Mouse (Mus musculus) kidney, postnatal 0 days (tissue): Measurements from ENCODE around the gene Ano3. TPM values are rescaled to one million over a fixed set of nuclear protein-coding genes. Genes with fewer than 3 reads are reported as not detected.

Source experiments
- ATAC-seq: fragments of 200-750 bp; cut with Nextera tagmentation; replicated peaks from 2 replicates; pipeline ENCODE4 v1.8.0; 2017; ENCODE audit warnings: low read depth, moderate number of reproducible peaks, moderate TSS enrichment, moderate library complexity; ENCODE audit not compliant: low FRiP score
- DNase-seq: peaks from one replicate; pipeline ENCODE4 v3.0.0-alpha.2; 2016; ENCODE audit warnings: low spot score
- H3K27ac ChIP-seq: fragments of 300-500 bp; sonication (generic); 2 replicates; pipeline ENCODE4 v1.5.1; 2014; ENCODE audit warnings: mild to moderate bottlenecking
- H3K27me3 ChIP-seq: fragments of 300-500 bp; sonication (generic); 2 replicates; pipeline ENCODE4 v1.6.1; 2014; ENCODE audit warnings: low read length, mixed read lengths; ENCODE audit not compliant: insufficient read depth
- H3K36me3 ChIP-seq: fragments of 300-500 bp; sonication (generic); 2 replicates; pipeline ENCODE4 v1.6.1; 2014; ENCODE audit warnings: low read length, mixed read lengths; ENCODE audit not compliant: insufficient read depth
- H3K4me1 ChIP-seq: fragments of 300-500 bp; sonication (generic); replicated peaks from 2 replicates; pipeline ENCODE4 v1.6.1; 2014; ENCODE audit warnings: antibody characterized with exemption, low read length, mixed read lengths; ENCODE audit not compliant: insufficient read depth
- H3K4me2 ChIP-seq: fragments of 300-500 bp; sonication (generic); 2 replicates; pipeline ENCODE4 v1.6.1; 2014; ENCODE audit warnings: mild to moderate bottlenecking, low read length, moderate library complexity, mixed read lengths
- H3K4me3 ChIP-seq: fragments of 300-500 bp; sonication (generic); replicated peaks from 2 replicates; pipeline ENCODE4 v1.5.1; 2014; ENCODE audit warnings: low read depth, low read length
- H3K9ac ChIP-seq: fragments of 300-500 bp; sonication (generic); 2 replicates; pipeline ENCODE4 v1.6.1; 2014; ENCODE audit warnings: low read depth, low read length
- H3K9me3 ChIP-seq: fragments of 300-500 bp; sonication (generic); replicated peaks from 2 replicates; pipeline ENCODE4 v1.6.1; 2016; ENCODE audit warnings: low read length, inconsistent platforms, mixed read lengths
- CTCF ChIP-seq: IDR thresholded peaks from 2 replicates; pipeline ENCODE4 v1.5.1; 2016; ENCODE audit warnings: antibody characterized with exemption, low read depth, mild to moderate bottlenecking, moderate library complexity
- WGBS: fragments of 180-500 bp; shearing (Covaris S2); extraction: QIAGEN DNeasy Blood & Tissue Kit; methylation state at CpG from one replicate; pipeline ENCODE4 v1.1.7; 2014; 5-methylcytosine and 5-hydroxymethylcytosine counted together
- polyA plus RNA-seq: library from polyadenylated mRNA; unstranded; fragments of >200 nt; fragmentation: Nextera tagmentation; extraction: Ambion mirVana; gene quantifications from 2 replicates; pipeline ENCODE4 v1.2.1, GENCODE M21; 2015

The Ano3 gene
- polyA plus RNA-seq, 1 experiment from 2014 or later = 0.57 TPM

DNA sequence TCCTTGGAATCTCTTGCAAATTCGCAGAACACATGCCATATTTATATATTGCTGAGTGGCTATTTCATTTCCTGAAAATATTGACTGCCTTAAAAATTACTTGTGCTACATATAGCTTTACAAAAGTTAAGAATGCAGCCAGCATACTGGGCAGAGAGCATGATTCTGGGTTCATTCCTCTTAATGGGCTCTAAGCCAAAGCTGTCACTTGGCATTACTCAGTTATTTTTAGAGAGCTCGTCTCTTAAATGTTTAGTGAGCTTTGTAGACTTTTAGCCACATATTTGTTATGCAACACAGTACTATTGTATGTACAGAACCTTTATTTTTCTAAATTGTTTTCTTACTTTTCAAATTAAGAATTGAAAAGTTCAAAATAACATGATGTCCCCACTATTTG, 41.2 kb downstream of the Ano3 start:
- ATAC-seq (no peak), DNase-seq (no peak)
- no peaks in the 10 kb centered on the region for H3K9me3 ChIP-seq

DNA sequence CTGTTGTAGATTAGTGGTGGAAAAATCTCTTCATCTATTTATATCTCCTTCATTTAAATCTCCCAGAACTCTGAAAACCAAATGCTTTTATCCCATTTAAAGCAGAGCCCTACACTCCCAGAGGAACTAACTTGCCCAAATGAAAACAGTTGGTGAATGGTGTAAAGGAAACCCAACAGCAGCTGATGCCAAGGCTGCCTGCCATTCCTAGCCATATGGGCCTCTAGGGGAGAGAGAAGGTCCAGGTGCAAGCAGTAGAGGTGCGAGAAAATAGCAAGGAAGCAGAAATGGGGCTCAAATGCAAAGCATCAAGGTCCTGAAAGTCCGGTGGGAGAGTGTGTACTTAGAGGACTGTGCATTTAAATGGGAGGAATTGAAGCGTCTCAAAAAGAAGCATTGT, 44.2 kb downstream of the Ano3 start:
- ATAC-seq (no peak), DNase-seq (no peak)
- H3K9me3 ChIP-seq = no peaks in the 10 kb centered on the region
- no peaks in the 10 kb centered on the region for H3K4me1 ChIP-seq
- no peak overlapping the region for H3K4me3 ChIP-seq
- H3K4me2 ChIP-seq = no peak overlapping the region
- no peak overlapping the region for H3K9ac ChIP-seq
- H3K27ac ChIP-seq = no peak overlapping the region
- no peaks in the 10 kb centered on the region for H3K36me3 ChIP-seq
- WGBS = 71% methylated on average over 3 of the region's 3 CpGs
- no peaks in the 10 kb centered on the region for H3K27me3 ChIP-seq
- no peak for TF ChIP-seq CTCF

More for the DNA sequence above, 41.2 kb downstream of the Ano3 start:
- WGBS = 68% methylated on average over 2 of the region's 2 CpGs
- Histone ChIP-seq H3K4me3 (no peak overlapping the region), H3K9ac (no peak overlapping the region), H3K4me2 (no peak overlapping the region), H3K4me1 (no peaks in the 10 kb centered on the region), H3K27ac (no peak overlapping the region), H3K27me3 (no peaks in the 10 kb centered on the region), H3K36me3 (no peaks in the 10 kb centered on the region)
- TF ChIP-seq CTCF = no peak

DNA sequence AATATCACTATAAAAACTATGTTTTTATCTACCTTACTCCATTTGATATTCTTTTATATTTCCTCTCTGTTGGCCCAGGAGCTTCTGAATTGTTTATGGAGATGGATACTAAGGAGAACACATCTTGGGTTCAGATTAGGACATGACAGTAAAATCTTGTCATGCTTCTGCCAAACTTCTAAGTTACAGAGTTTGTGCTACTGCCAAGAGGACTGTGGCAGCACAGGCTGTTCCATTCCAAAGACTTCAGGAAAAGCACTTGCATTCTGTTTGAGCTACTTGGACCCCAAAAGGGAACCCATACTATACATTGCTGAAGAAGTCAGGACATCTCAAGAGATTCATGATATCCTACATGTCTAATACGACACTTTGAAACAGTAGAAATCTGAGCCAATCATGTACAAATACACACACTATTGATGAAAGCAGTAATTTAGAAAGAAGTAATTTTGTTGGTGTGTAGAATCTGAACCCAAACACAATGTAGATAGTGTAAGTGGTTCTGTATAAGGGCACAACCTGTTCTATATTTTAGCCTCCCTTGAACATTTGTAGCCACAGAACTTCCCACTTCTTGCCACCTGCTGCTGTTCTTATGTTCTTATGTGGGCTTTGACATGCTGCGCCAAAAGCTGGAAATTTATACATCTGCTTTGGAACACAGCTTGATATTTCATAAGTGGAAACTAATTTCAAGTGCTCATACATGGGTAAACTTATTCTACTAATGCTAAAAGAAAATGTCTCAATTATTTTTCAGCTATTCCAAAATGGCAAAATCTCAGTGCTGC, 54.0 kb downstream of the Ano3 start:
- no peak for TF ChIP-seq CTCF
- DNase-seq (no peak), ATAC-seq (no peak)
- no peak overlapping the region for H3K4me3 ChIP-seq
- H3K4me1 ChIP-seq = no peaks in the 10 kb centered on the region
- H3K27me3 ChIP-seq = no peaks in the 10 kb centered on the region
- H3K4me2 ChIP-seq = no peak overlapping the region
- H3K9ac ChIP-seq = no peak overlapping the region
- no peak overlapping the region for H3K27ac ChIP-seq
- H3K9me3 ChIP-seq = no peaks in the 10 kb centered on the region
- 89% methylated on average over 2 of the region's 2 CpGs for WGBS
- H3K36me3 ChIP-seq = no peaks in the 10 kb centered on the region

DNA sequence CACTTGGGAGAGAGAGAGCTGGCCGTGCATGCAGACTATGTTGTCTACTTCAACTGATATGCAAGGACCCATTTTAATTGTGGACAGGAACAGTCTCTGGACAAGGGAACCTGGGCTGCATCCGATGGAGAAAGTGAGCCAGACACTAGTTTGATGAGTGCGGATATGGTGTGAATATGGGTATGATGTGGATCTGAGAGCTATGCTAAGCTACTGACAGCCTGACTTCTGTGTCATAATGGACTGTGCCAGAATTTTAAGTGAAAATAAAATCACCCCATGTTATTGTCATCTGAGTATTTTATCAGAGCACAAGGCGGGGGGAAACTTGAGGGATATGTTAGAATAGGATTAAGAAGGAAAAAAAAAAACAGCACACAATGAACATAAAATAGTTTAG, 79.1 kb downstream of the Ano3 start:
- no peaks in the 10 kb centered on the region for H3K9me3 ChIP-seq
- TF ChIP-seq CTCF = no peak
- H3K4me1 ChIP-seq = no peaks in the 10 kb centered on the region
- ATAC-seq = no peak
- no peak overlapping the region for H3K27ac ChIP-seq
- no peaks in the 10 kb centered on the region for H3K36me3 ChIP-seq
- no peak overlapping the region for H3K9ac ChIP-seq
- no peak overlapping the region for H3K4me2 ChIP-seq
- 83% methylated on average over 4 of the region's 4 CpGs for WGBS
- H3K4me3 ChIP-seq = no peak overlapping the region
- no peaks in the 10 kb centered on the region for H3K27me3 ChIP-seq
- DNase-seq = no peak

DNA sequence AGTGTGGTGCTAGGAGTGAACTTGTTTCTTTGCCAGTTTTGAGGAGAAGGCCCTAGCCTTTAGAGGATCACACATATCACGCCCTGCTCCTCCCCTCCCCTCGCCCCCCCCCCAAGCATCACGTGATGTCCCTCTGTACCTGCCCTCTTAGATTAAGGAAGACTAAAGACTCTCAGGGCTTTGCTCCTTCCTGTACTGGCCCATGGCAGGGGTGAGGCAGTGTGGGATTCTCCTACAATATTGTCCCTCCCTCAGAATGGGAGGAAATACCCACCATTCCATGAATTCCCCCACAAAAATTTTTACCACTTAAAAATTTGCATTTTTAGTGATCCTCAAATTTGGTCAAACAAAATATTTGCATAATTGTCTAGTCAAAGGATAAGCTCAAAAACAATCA, 85.1 kb downstream of the Ano3 start:
- TF ChIP-seq CTCF = no peak
- no peak overlapping the region for H3K9ac ChIP-seq
- H3K4me1 ChIP-seq = no peaks in the 10 kb centered on the region
- H3K36me3 ChIP-seq = no peaks in the 10 kb centered on the region
- ATAC-seq (no peak), DNase-seq (no peak)
- no peak overlapping the region for H3K27ac ChIP-seq
- H3K9me3 ChIP-seq = no peaks in the 10 kb centered on the region
- H3K27me3 ChIP-seq = no peaks in the 10 kb centered on the region
- 77% methylated on average over 3 of the region's 3 CpGs for WGBS
- no peak overlapping the region for H3K4me3 ChIP-seq
- H3K4me2 ChIP-seq = no peak overlapping the region

DNA sequence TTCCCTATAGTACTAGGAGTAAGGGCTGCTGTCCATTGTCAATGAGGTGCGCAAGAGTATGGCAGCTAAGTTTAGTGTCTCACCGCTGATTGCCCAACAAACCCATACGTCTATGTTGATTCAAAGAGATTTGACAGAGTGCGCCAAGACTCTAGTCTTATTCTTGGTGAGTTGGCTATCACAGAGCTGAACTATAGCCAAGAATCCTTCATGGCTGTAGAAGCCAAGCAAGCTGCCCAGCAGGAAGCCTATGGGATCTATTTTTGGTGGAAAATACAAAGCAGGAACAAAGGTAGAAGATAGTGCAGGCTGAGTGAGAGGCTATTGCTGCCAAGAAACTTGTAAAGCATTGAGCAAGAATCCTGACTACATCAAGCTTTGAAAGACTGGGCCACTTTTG, 87.3 kb downstream of the Ano3 start:
- Histone ChIP-seq H3K4me1 (no peaks in the 10 kb centered on the region), H3K4me2 (no peak overlapping the region), H3K36me3 (no peaks in the 10 kb centered on the region), H3K27ac (no peak overlapping the region), H3K9me3 (no peaks in the 10 kb centered on the region), H3K27me3 (no peaks in the 10 kb centered on the region), H3K9ac (no peak overlapping the region), H3K4me3 (no peak overlapping the region)
- ATAC-seq = no peak
- no peak for TF ChIP-seq CTCF
- no peak for DNase-seq
- WGBS = 97% methylated on average over 4 of the region's 4 CpGs
